Mouse (Mus musculus) forelimb bud, embryonic 11.5 days (tissue): ENCODE results near the gene A930017K11Rik.
A peak's percentile ranks its signal among the peaks of the same experiment; 100 is the strongest.

ENCODE experiments used
- DNase-seq: peaks from one replicate; pipeline ENCODE4 v3.0.0-alpha.2; 2012; ENCODE audit warnings: low read depth, low spot score

The A930017K11Rik gene

GRCm38 (mm10) chr17:25941511-25942241, 10.7 kb downstream of the A930017K11Rik start:
- peak; percentile 63 for DNase-seq

GRCm38 (mm10) chr17:25934526-25934925, 17.8 kb downstream of the A930017K11Rik start:
- no peak for DNase-seq

GRCm38 (mm10) chr17:25925348-25925747, 27.0 kb downstream of the A930017K11Rik start:
- DNase-seq = no peak

- DNase-seq = no peak
Measured at GRCm38 (mm10) chr17:25922120-25922519, 30.2 kb downstream of the A930017K11Rik start.

GRCm38 (mm10) chr17:25919786-25920642, 32.4 kb downstream of the A930017K11Rik start:
- DNase-seq = peak; percentile 100

- no peak for DNase-seq
Measured at GRCm38 (mm10) chr17:25919144-25919785, 33.1 kb downstream of the A930017K11Rik start, which contains the start of gene Rab40c. Rab40c (minus strand) TSS chr17:25919727.

- DNase-seq = no peak
Measured at GRCm38 (mm10) chr17:25918037-25918750, 34.2 kb downstream of the A930017K11Rik start.

GRCm38 (mm10) chr17:25916931-25917647, 35.3 kb downstream of the A930017K11Rik start:
- no peak for DNase-seq

- DNase-seq = no peak
Measured at GRCm38 (mm10) chr17:25914295-25914694, 38.1 kb downstream of the A930017K11Rik start.

GRCm38 (mm10) chr17:25913877-25914275, 38.5 kb downstream of the A930017K11Rik start:
- no peak for DNase-seq

- DNase-seq = no peak
Measured at GRCm38 (mm10) chr17:25913186-25913876, 39.0 kb downstream of the A930017K11Rik start.

- no peak for DNase-seq
Measured at GRCm38 (mm10) chr17:25911816-25912215, 40.5 kb downstream of the A930017K11Rik start.

- no peak for DNase-seq
Measured at GRCm38 (mm10) chr17:25907640-25908039, 44.7 kb downstream of the A930017K11Rik start.

- DNase-seq = no peak
Measured at GRCm38 (mm10) chr17:25903061-25903460, 49.3 kb downstream of the A930017K11Rik start.

- no peak for DNase-seq
Measured at GRCm38 (mm10) chr17:25900193-25900592, 52.2 kb downstream of the A930017K11Rik start.
